Mouse (Mus musculus) G1E (cell line): Measurements from ENCODE around the gene Nfe2l2.

Source experiments
- CTCF ChIP-seq: IDR thresholded peaks from 2 replicates; pipeline ENCODE4 v1.5.1; 2012; ENCODE audit warnings: low read depth, low read length, inconsistent platforms, mixed read lengths
- POLR2AphosphoS5 ChIP-seq: IDR thresholded peaks from 2 replicates; pipeline ENCODE4 v1.6.1; 2012; ENCODE audit warnings: low read depth, low read length, inconsistent platforms; ENCODE audit not compliant: insufficient replicate concordance
- TAL1 ChIP-seq: conservative IDR thresholded peaks from 2 replicates; pipeline ENCODE4 v1.6.1; 2012; ENCODE audit warnings: low read depth, low read length, inconsistent platforms, mixed read lengths

GRCm38 (mm10) chr2:75737006-75737503 lies 32.6 kb upstream of the Nfe2l2 start:
- no peak for TF ChIP-seq CTCF
- TF ChIP-seq TAL1, result no peak
- no peak for TF ChIP-seq POLR2AphosphoS5
